Mouse (Mus musculus) heart, embryonic 10.5 days (tissue): ENCODE data around the gene Helz. TPM values are rescaled to one million over a fixed set of nuclear protein-coding genes. Genes with fewer than 3 reads are reported as not detected.

Source experiments
- DNase-seq: peaks from one replicate; pipeline ENCODE4 v3.0.0-alpha.2; 2017; ENCODE audit warnings: low spot score
- H3K27ac ChIP-seq: fragments of 300-500 bp; sonication (generic); 2 replicates; pipeline ENCODE4 v1.5.1; 2016; ENCODE audit warnings: mild to moderate bottlenecking
- H3K27me3 ChIP-seq: fragments of 300-500 bp; sonication (generic); 2 replicates; pipeline ENCODE4 v1.6.1; 2016; ENCODE audit warnings: mild to moderate bottlenecking; ENCODE audit not compliant: poor library complexity, insufficient read depth, severe bottlenecking
- H3K36me3 ChIP-seq: fragments of 300-500 bp; sonication (generic); 2 replicates; pipeline ENCODE4 v1.6.1; 2016; ENCODE audit warnings: mild to moderate bottlenecking, moderate library complexity
- H3K4me1 ChIP-seq: fragments of 300-500 bp; sonication (generic); 2 replicates; pipeline ENCODE4 v1.6.1; 2016; ENCODE audit warnings: mild to moderate bottlenecking
- H3K4me3 ChIP-seq: fragments of 300-500 bp; sonication (generic); 2 replicates; pipeline ENCODE4 v1.5.1; 2016; ENCODE audit warnings: mild to moderate bottlenecking, moderate library complexity
- H3K9me3 ChIP-seq: fragments of 300-500 bp; sonication (generic); 2 replicates; pipeline ENCODE4 v1.6.1; 2016; ENCODE audit warnings: mild to moderate bottlenecking, moderate library complexity
- WGBS: fragments of 180-500 bp; shearing (Covaris S2); methylation state at CpG from one replicate; pipeline ENCODE4 v1.1.7; 2016; 5-methylcytosine and 5-hydroxymethylcytosine counted together
- polyA plus RNA-seq: library from polyadenylated mRNA; unstranded; fragments of >200 nt; fragmentation: Nextera tagmentation; extraction: Ambion mirVana; gene quantifications from 2 replicates; pipeline ENCODE4 v1.2.1, GENCODE M21; 2016

Helz gene
- polyA plus RNA-seq, 1 experiment from 2014 or later, result 20.9 TPM

GRCm38 (mm10) chr11:107527632-107528031 is 20.1 kb upstream of the Helz start:
- 63% methylated on average over 3 of the region's 3 CpGs for WGBS
- no peaks in the 10 kb centered on the region for H3K9me3 ChIP-seq

GRCm38 (mm10) chr11:107529320-107529719 is 18.4 kb upstream of the Helz start:
- no peak for DNase-seq
- no peaks in the 10 kb centered on the region for H3K9me3 ChIP-seq
- H3K36me3 ChIP-seq, result no peaks in the 10 kb centered on the region
- no peaks in the 10 kb centered on the region for H3K27me3 ChIP-seq
- WGBS, result 29% methylated on average over 8 of the region's 8 CpGs
- H3K4me1 ChIP-seq, result 0 out of 2 replicates have a peak, but pooled peaks cover 5% of the 10 kb centered on the region
- no peak overlapping the region for H3K4me3 ChIP-seq
- H3K27ac ChIP-seq, result peak overlapping the region; percentile 45; the same call in 1 of the 2 replicates

More at GRCm38 (mm10) chr11:107527632-107528031, 20.1 kb upstream of the Helz start:
- Histone ChIP-seq H3K27ac (no peak overlapping the region), H3K36me3 (no peaks in the 10 kb centered on the region), H3K4me1 (0 out of 2 replicates have a peak, but pooled peaks cover 5% of the 10 kb centered on the region), H3K27me3 (no peaks in the 10 kb centered on the region), H3K4me3 (no peak overlapping the region)
- DNase-seq, result no peak

DNA sequence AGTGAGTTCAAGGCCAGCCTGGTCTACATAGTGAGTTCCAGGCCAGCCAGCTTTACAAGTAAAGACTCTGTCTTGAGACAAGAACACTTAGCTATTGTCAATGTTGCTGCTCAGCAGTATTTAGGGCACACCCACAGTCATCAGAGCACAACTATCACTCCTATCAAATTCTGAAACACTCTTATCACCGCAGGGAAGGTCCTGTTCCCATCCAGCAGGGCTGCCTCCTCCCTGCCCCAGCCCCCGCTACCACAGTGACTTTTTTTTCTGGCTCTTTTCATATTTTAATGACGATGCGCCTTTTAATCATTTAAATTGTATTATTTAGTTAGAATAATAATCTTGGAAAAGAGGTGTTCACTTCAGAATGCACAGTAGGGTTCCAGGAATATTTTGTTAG is 16.3 kb upstream of the Helz start:
- Histone ChIP-seq H3K4me1 (0 out of 2 replicates have a peak, but pooled peaks cover 5% of the 10 kb centered on the region), H3K36me3 (no peaks in the 10 kb centered on the region), H3K9me3 (no peaks in the 10 kb centered on the region), H3K4me3 (no peak overlapping the region), H3K27me3 (no peaks in the 10 kb centered on the region), H3K27ac (no peak overlapping the region)
- no peak for DNase-seq
- 56% methylated on average over 4 of the region's 4 CpGs for WGBS

GRCm38 (mm10) chr11:107532271-107532670 is 15.5 kb upstream of the Helz start:
- no peak for DNase-seq
- no peaks in the 10 kb centered on the region for H3K27me3 ChIP-seq
- H3K4me1 ChIP-seq, result 0 out of 2 replicates have a peak, but pooled peaks cover 5% of the 10 kb centered on the region
- H3K36me3 ChIP-seq, result no peaks in the 10 kb centered on the region
- H3K27ac ChIP-seq, result no peak overlapping the region
- H3K9me3 ChIP-seq, result no peaks in the 10 kb centered on the region
- H3K4me3 ChIP-seq, result no peak overlapping the region
- 36% methylated on average over 5 of the region's 5 CpGs for WGBS

DNA sequence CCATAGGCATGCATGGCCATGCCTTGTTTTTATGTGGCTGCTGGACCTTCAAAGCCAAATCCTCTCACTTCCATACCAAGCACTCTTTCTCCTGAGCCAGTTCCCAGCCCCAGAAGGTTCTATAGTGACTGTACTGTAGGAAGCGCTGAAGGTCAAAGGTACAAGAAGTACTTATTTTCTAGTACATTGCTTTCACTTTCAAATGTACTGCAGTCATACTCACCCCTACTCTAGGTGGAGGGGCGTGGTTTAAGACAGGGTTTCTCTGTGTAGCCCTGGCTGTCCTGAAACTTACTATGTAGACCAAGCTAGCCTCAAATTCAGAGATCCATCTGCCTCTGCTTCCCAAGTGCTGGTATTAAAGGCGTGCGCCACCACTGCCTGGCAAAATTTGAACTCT is 8.7 kb upstream of the Helz start:
- no peaks in the 10 kb centered on the region for H3K36me3 ChIP-seq
- no peaks in the 10 kb centered on the region for H3K27me3 ChIP-seq
- H3K27ac ChIP-seq, result no peak overlapping the region
- no peaks in the 10 kb centered on the region for H3K4me1 ChIP-seq
- H3K4me3 ChIP-seq, result no peak overlapping the region
- DNase-seq, result no peak
- 91% methylated on average over 4 of the region's 4 CpGs for WGBS
- H3K9me3 ChIP-seq, result no peaks in the 10 kb centered on the region

DNA sequence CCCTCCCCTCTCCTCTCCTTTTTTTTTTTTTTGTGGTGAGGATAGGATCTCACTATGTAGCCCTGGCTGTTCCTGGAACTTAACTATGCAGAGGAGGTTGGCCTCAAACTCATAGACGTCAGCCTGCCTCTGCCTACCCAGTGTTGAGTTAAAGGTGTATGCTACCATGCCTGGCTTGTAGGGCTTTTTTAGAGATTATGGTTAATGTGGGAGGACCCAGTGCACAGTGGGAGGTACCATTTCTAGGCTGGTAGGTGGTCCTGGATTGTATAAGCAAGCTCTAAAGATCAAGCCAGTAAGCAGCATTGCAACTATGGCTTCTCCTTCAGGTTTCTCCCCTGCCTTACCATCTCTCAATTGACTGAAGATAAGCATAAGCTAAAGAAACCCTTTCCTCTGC is 7.4 kb upstream of the Helz start:
- no peak for DNase-seq
- Histone ChIP-seq H3K4me1 (no peaks in the 10 kb centered on the region), H3K27me3 (no peaks in the 10 kb centered on the region), H3K27ac (no peak overlapping the region), H3K36me3 (no peaks in the 10 kb centered on the region), H3K9me3 (no peaks in the 10 kb centered on the region), H3K4me3 (no peak overlapping the region)
- 53% methylated on average over 1 of the region's 1 CpGs for WGBS

GRCm38 (mm10) chr11:107545747-107546476 is 1.8 kb upstream of the Helz start:
- Histone ChIP-seq H3K27me3 (no peaks in the 10 kb centered on the region), H3K27ac (peak overlapping the region; percentile 96), H3K36me3 (peaks cover 15% of the 10 kb centered on the region), H3K4me3 (peak overlapping the region; percentile 90), H3K9me3 (no peaks in the 10 kb centered on the region), H3K4me1 (peaks cover 18% of the 10 kb centered on the region)
- no peak for DNase-seq
- 17% methylated on average over 13 of the region's 13 CpGs for WGBS

- Histone ChIP-seq H3K9me3 (no peaks in the 10 kb centered on the region), H3K36me3 (peaks cover 18% of the 10 kb centered on the region), H3K4me1 (peaks cover 21% of the 10 kb centered on the region), H3K27me3 (no peaks in the 10 kb centered on the region), H3K4me3 (peak overlapping the region; percentile 90), H3K27ac (peak overlapping the region; percentile 96)
- WGBS, result under 1% methylated on average over 35 of the region's 37 CpGs
- peak; percentile 82 for DNase-seq
These were observed 946 bp upstream of the Helz start for GRCm38 (mm10) chr11:107546667-107547301.

DNA sequence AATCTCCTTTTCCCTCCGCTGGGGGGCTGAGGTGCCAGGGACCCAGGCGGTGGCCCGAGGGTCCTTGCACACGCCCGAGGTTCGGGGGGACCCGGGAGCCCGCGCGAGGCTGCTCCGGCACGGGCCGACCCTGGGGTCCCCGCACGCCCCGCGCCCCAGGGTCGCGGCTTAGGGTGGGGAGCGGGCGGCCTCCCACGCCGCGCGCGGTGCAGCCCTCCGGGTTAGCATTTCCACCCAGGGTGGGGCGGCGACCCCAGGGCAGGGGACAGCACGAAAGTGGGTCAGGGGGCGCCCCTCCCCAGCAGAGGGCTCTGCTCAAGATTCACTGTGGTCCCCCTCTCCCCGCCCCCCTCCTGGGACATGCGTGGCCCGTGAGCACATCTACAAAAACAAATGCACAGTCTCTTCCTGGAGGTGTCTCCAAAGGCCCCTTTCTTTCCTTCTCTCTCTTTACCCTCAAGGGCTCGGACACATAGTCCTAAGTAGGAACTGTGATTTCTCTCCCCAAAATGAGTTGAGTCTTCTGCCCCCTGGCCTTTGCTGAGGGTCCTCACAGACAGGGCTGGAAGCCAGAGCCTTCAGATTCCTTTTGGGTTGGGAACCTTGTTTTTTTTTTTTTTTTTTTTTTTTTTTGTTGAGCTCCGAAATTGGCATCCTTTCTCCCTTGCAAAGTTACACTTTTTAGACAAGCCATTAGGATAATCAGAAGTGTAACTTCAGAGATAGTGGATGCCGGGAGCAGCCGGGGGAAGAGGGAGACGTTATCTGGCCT is 660 bp downstream of the Helz start:
- no peak for DNase-seq
- 4% methylated on average over 39 of the region's 39 CpGs for WGBS
- Histone ChIP-seq H3K4me3 (peak overlapping the region; percentile 90), H3K36me3 (peaks cover 26% of the 10 kb centered on the region), H3K27me3 (no peaks in the 10 kb centered on the region), H3K27ac (peak overlapping the region; percentile 96), H3K4me1 (peaks cover 21% of the 10 kb centered on the region), H3K9me3 (no peaks in the 10 kb centered on the region)

DNA sequence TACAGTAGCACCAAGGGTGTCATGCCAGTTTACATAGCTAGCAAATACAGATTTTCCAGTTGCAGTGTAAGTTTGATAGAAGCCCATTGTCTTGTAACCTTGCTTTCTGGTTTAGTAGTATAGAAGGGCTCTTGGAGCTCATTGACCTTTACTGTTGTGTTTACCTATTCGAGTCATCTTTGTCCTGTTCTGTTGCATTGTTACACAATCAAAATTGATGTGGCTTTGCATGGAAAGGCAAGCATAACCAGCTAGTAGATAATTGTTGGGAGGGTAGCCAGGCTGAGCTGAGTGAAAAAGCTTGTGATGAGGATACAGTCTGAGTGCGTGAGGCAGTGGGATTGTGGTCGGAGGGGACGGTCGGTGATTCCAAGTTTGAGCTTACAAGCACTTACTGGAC is 12.1 kb downstream of the Helz start:
- Histone ChIP-seq H3K4me3 (no peak overlapping the region), H3K9me3 (no peaks in the 10 kb centered on the region), H3K27me3 (no peaks in the 10 kb centered on the region), H3K27ac (no peak overlapping the region), H3K36me3 (peaks cover 59% of the 10 kb centered on the region), H3K4me1 (no peaks in the 10 kb centered on the region)
- no peak for DNase-seq
- 93% methylated on average over 5 of the region's 5 CpGs for WGBS

GRCm38 (mm10) chr11:107567431-107567830 is 19.7 kb downstream of the Helz start:
- no peak for DNase-seq
- no peaks in the 10 kb centered on the region for H3K9me3 ChIP-seq
- H3K4me1 ChIP-seq, result peaks cover 8% of the 10 kb centered on the region; the same call in 1 of the 2 replicates
- WGBS, result 90% methylated on average over 3 of the region's 3 CpGs
- no peak overlapping the region for H3K4me3 ChIP-seq
- peaks cover 54% of the 10 kb centered on the region for H3K36me3 ChIP-seq
- H3K27ac ChIP-seq, result no peak overlapping the region
- no peaks in the 10 kb centered on the region for H3K27me3 ChIP-seq

- Histone ChIP-seq H3K36me3 (peaks cover 47% of the 10 kb centered on the region), H3K27me3 (no peaks in the 10 kb centered on the region), H3K4me1 (peaks cover 18% of the 10 kb centered on the region), H3K27ac (no peak overlapping the region), H3K4me3 (no peak overlapping the region), H3K9me3 (no peaks in the 10 kb centered on the region)
- DNase-seq, result no peak
- WGBS, result 92% methylated on average over 6 of the region's 6 CpGs
These were observed 20.8 kb downstream of the Helz start for GRCm38 (mm10) chr11:107568466-107568995.
